Mouse (Mus musculus): ENCODE data around the gene Myo1d.

DNA sequence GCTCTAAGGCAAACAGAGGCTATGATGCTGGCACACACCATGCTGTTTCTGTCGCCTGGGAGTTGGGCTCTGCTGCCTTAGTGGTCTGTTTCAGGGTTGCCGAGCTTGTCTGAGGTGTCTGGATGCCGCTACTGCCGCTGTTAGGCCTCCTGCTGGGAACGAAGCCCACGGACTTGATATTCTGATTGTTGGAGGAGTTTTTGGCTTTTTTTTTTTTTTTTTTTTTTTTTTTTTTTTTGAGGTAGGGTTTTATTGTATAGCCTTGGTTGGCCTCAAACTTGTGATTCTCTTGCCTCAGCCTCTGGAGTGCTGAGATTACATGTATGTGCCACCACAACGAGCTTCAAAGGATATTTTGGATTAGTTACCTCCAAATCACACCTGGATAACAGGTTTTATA, 106.8 kb downstream of the Myo1d start:
- TF ChIP-seq CTCF (IDR thresholded peaks at IDR 0.05; ENCODE audit: insufficient read depth, low read depth, low read length) (no peak), POLR2A (IDR thresholded peaks at IDR 0.05; ENCODE audit: insufficient read depth, low read depth, low read length) (no peak)
